Mouse (Mus musculus) forebrain, embryonic 10.5 days (tissue): ENCODE measurements around the gene Vegfb. TPM values are rescaled to one million over a fixed set of nuclear protein-coding genes. Genes with fewer than 3 reads are reported as not detected.

Experiments used
- DNase-seq: peaks from one replicate; pipeline ENCODE4 v3.0.0-alpha.2; 2017; ENCODE audit warnings: low spot score; ENCODE audit errors: extremely low spot score
- H3K27ac ChIP-seq: fragments of 300-500 bp; sonication (generic); 2 replicates; pipeline ENCODE4 v1.5.1; 2016; ENCODE audit warnings: mild to moderate bottlenecking
- H3K27me3 ChIP-seq: fragments of 300-500 bp; sonication (generic); 2 replicates; pipeline ENCODE4 v1.6.1; 2016; ENCODE audit warnings: mild to moderate bottlenecking; ENCODE audit not compliant: poor library complexity, severe bottlenecking
- H3K36me3 ChIP-seq: fragments of 300-500 bp; sonication (generic); replicated peaks from 2 replicates; pipeline ENCODE4 v1.6.1; 2016; ENCODE audit warnings: mild to moderate bottlenecking, moderate library complexity
- H3K4me1 ChIP-seq: fragments of 300-500 bp; sonication (generic); 2 replicates; pipeline ENCODE4 v1.6.1; 2016
- H3K4me3 ChIP-seq: fragments of 300-500 bp; sonication (generic); 2 replicates; pipeline ENCODE4 v1.5.1; 2016; ENCODE audit warnings: mild to moderate bottlenecking, moderate library complexity
- H3K9me3 ChIP-seq: fragments of 300-500 bp; sonication (generic); 2 replicates; pipeline ENCODE4 v1.6.1; 2016; ENCODE audit warnings: mild to moderate bottlenecking, moderate library complexity
- WGBS: fragments of 180-500 bp; shearing (Covaris S2); methylation state at CpG from one replicate; pipeline ENCODE4 v1.1.7; 2016; 5-methylcytosine and 5-hydroxymethylcytosine counted together
- polyA plus RNA-seq: library from polyadenylated mRNA; unstranded; fragments of >200 nt; fragmentation: Nextera tagmentation; extraction: Ambion mirVana; gene quantifications from 2 replicates; pipeline ENCODE4 v1.2.1, GENCODE M21; 2016

The Vegfb gene
- polyA plus RNA-seq, 1 experiment from 2014 or later, result 31.0 TPM

- no peaks in the 10 kb centered on the region for H3K9me3 ChIP-seq
- 0 out of 2 replicates have a peak, but pooled peaks cover 3% of the 10 kb centered on the region for H3K27me3 ChIP-seq
- H3K4me1 ChIP-seq, result peaks cover 64% of the 10 kb centered on the region
- peak overlapping the region; percentile 97 for H3K27ac ChIP-seq
- H3K4me3 ChIP-seq, result peak overlapping the region; percentile 95
- 4% methylated on average over 8 of the region's 8 CpGs for WGBS
- DNase-seq, result no peak
- peaks cover 30% of the 10 kb centered on the region for H3K36me3 ChIP-seq
Observed at GRCm38 (mm10) chr19:6987904-6988285, 444 bp upstream of the Vegfb start.

GRCm38 (mm10) chr19:6985951-6986708 is 1.3 kb downstream of the Vegfb start:
- H3K4me3 ChIP-seq, result peak overlapping the region; percentile 95
- H3K27me3 ChIP-seq, result 0 out of 2 replicates have a peak, but pooled peaks cover 3% of the 10 kb centered on the region
- no peak for DNase-seq
- H3K36me3 ChIP-seq, result peaks cover 43% of the 10 kb centered on the region
- no peaks in the 10 kb centered on the region for H3K9me3 ChIP-seq
- 84% methylated on average over 10 of the region's 10 CpGs for WGBS
- peaks cover 57% of the 10 kb centered on the region for H3K4me1 ChIP-seq
- H3K27ac ChIP-seq, result no peak overlapping the region

GRCm38 (mm10) chr19:6985300-6985699 is 2.2 kb downstream of the Vegfb start:
- Histone ChIP-seq H3K4me1 (peaks cover 64% of the 10 kb centered on the region), H3K9me3 (no peaks in the 10 kb centered on the region), H3K27me3 (0 out of 2 replicates have a peak, but pooled peaks cover 3% of the 10 kb centered on the region), H3K4me3 (peak overlapping the region; percentile 95; the same call in 1 of the 2 replicates), H3K27ac (0 out of 2 replicates have a peak overlapping the region, but pooled peaks have one; percentile 37), H3K36me3 (peaks cover 43% of the 10 kb centered on the region)
- no peak for DNase-seq
- 86% methylated on average over 19 of the region's 19 CpGs for WGBS

GRCm38 (mm10) chr19:6983621-6984020 is 3.8 kb downstream of the Vegfb start:
- H3K27ac ChIP-seq, result 0 out of 2 replicates have a peak overlapping the region, but pooled peaks have one; percentile 8
- 0 out of 2 replicates have a peak, but pooled peaks cover 3% of the 10 kb centered on the region for H3K27me3 ChIP-seq
- DNase-seq, result no peak
- H3K9me3 ChIP-seq, result no peaks in the 10 kb centered on the region
- H3K4me1 ChIP-seq, result peaks cover 78% of the 10 kb centered on the region
- peaks cover 43% of the 10 kb centered on the region for H3K36me3 ChIP-seq
- WGBS, result 52% methylated on average over 5 of the region's 5 CpGs
- peak overlapping the region; percentile 18; the same call in 1 of the 2 replicates for H3K4me3 ChIP-seq

- Histone ChIP-seq H3K4me3 (peak overlapping the region; percentile 86), H3K27ac (no peak overlapping the region), H3K4me1 (peaks cover 79% of the 10 kb centered on the region), H3K9me3 (no peaks in the 10 kb centered on the region), H3K36me3 (peaks cover 64% of the 10 kb centered on the region), H3K27me3 (0 out of 2 replicates have a peak, but pooled peaks cover 3% of the 10 kb centered on the region)
- WGBS, result 92% methylated on average over 4 of the region's 4 CpGs
- no peak for DNase-seq
Observed at GRCm38 (mm10) chr19:6981465-6981864, 6.0 kb downstream of the Vegfb start.

GRCm38 (mm10) chr19:6980381-6981093 is 6.9 kb downstream of the Vegfb start, which contains the start of gene Fkbp2:
Gene Fkbp2, minus strand, starts transcription at chr19:6980501.
- Histone ChIP-seq H3K27ac (peak within 1 kb of the TSS; percentile 99), H3K36me3 (peaks cover 66% of the 10 kb centered on the region), H3K27me3 (0 out of 2 replicates have a peak, but pooled peaks cover 3% of the 10 kb centered on the region), H3K4me1 (peaks cover 77% of the 10 kb centered on the region), H3K9me3 (no peaks in the 10 kb centered on the region), H3K4me3 (peak within 1 kb of the TSS; percentile 86)
- peak; percentile 99 for DNase-seq
- WGBS, result 2% methylated on average over 38 of the region's 38 CpGs

GRCm38 (mm10) chr19:6979486-6980380 is 7.7 kb downstream of the Vegfb start:
- Histone ChIP-seq H3K27me3 (no peaks in the 10 kb centered on the region), H3K4me1 (peaks cover 72% of the 10 kb centered on the region), H3K27ac (peak overlapping the region; percentile 99), H3K4me3 (peak overlapping the region; percentile 86), H3K9me3 (no peaks in the 10 kb centered on the region), H3K36me3 (peaks cover 58% of the 10 kb centered on the region)
- peak; percentile 100 for DNase-seq
- under 1% methylated on average over 59 of the region's 59 CpGs for WGBS

GRCm38 (mm10) chr19:6979001-6979479 is 8.4 kb downstream of the Vegfb start:
- Histone ChIP-seq H3K9me3 (no peaks in the 10 kb centered on the region), H3K4me1 (peaks cover 73% of the 10 kb centered on the region)
- DNase-seq, result no peak

GRCm38 (mm10) chr19:6978639-6978974 is 8.8 kb downstream of the Vegfb start:
- Histone ChIP-seq H3K9me3 (no peaks in the 10 kb centered on the region), H3K4me3 (peak overlapping the region; percentile 86), H3K27me3 (no peaks in the 10 kb centered on the region), H3K27ac (peak overlapping the region; percentile 99), H3K4me1 (peaks cover 73% of the 10 kb centered on the region), H3K36me3 (peaks cover 49% of the 10 kb centered on the region)
- 73% methylated on average over 3 of the region's 3 CpGs for WGBS
- no peak for DNase-seq

More at GRCm38 (mm10) chr19:6979001-6979479, 8.4 kb downstream of the Vegfb start:
- H3K36me3 ChIP-seq, result peaks cover 53% of the 10 kb centered on the region
- H3K27ac ChIP-seq, result peak overlapping the region; percentile 99
- peak overlapping the region; percentile 86 for H3K4me3 ChIP-seq
- WGBS, result 15% methylated on average over 11 of the region's 11 CpGs
- no peaks in the 10 kb centered on the region for H3K27me3 ChIP-seq

GRCm38 (mm10) chr19:6977759-6978638 is 9.5 kb downstream of the Vegfb start:
- peaks cover 73% of the 10 kb centered on the region for H3K4me1 ChIP-seq
- peak overlapping the region; percentile 86 for H3K4me3 ChIP-seq

More at GRCm38 (mm10) chr19:6977759-6978638, 9.5 kb downstream of the Vegfb start:
- Histone ChIP-seq H3K9me3 (no peaks in the 10 kb centered on the region), H3K27ac (peak overlapping the region; percentile 99; the same call in 1 of the 2 replicates), H3K36me3 (peaks cover 44% of the 10 kb centered on the region), H3K27me3 (no peaks in the 10 kb centered on the region)
- 89% methylated on average over 13 of the region's 13 CpGs for WGBS
- peak; percentile 21 for DNase-seq
